Mouse (Mus musculus): Measurements from ENCODE around the gene Fcrlb.

DNA sequence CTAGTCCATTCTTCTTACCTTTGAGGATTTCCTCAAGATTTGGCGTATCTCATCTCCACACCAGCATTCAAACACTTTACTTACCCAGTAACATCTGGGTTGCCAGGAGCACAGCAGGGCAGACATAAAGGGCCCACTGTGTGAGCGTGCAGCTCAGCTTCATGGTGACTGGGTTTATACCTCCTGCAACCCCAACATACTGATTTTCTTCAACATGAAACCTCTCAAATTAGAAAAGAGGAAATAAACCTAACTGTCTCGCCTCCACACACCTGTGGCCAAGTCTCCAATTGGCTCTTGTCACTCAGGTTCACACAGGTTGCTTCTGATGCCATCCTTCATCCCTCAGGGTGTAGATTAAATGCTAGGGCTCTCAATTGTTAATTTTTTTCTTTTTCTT is 14.6 kb upstream of the Fcrlb start, which contains the start of gene Fcrla:
- no peak for TF ChIP-seq CTCF (IDR thresholded peaks at IDR 0.05; ENCODE audit: borderline replicate concordance, insufficient read depth, low read length)
- TF ChIP-seq POLR2A (IDR thresholded peaks at IDR 0.05; ENCODE audit: low read depth, low read length), result no peak

All from embryonic fibroblast, embryonic 13.5 days (primary cell).